Comparison of ENCODE assay signal across 10 mouse cellular contexts in genomic region chr9:102181810-102182490, GRCm38 (mm10).
DNase-seq lines count a peak whose midpoint lies in the region; ATAC-seq and TF ChIP-seq lines count a peak whose summit lies in the region.
"Had no signal": no experiment of that assay in that cellular context is flagged by ENCODE, and none has a peak within 500 bp of the region (broad histone marks: within the 10 kb centered on the region; RNA-seq: fewer than 3 reads in every experiment).

No protein-coding gene starts in this region.

- peak overlapping the region; percentile 49 for H3K27ac ChIP-seq in forebrain, embryonic 13.5 days
- H3K27ac ChIP-seq in hindbrain, postnatal 0 days, result 0 out of 2 replicates have a peak overlapping the region, but pooled peaks have one; percentile 20

- DNase-seq in left cerebral cortex, postnatal 4 days, result peak; percentile 17
- DNase-seq in left cerebral cortex, adult 8-10 months (ENCODE audit: low spot score in 2 of 2), result no peak
- DNase-seq in hindbrain, postnatal 0 days (ENCODE audit: low spot score), result peak; percentile 43
- peak; percentile 36 for DNase-seq in retina, embryonic 14.5 days (ENCODE audit: low spot score)
- DNase-seq in adrenal gland, adult 2 months, result no peak
- no peak for DNase-seq in thymus, postnatal 25 days
- DNase-seq: right cerebral cortex, adult 18-20 months had no signal

- 0 out of 2 replicates have a peak overlapping the region, but pooled peaks have one; percentile 21 for H3K9ac ChIP-seq in forebrain, embryonic 13.5 days
- no peak overlapping the region for H3K9ac ChIP-seq in hindbrain, postnatal 0 days (replicated peaks; ENCODE audit: low read length)

- TF ChIP-seq CTCF in hindbrain, postnatal 0 days (IDR thresholded peaks at IDR 0.05; ENCODE audit: low read depth), result no peak

- H3K27me3 ChIP-seq in forebrain, embryonic 13.5 days, result peaks cover 58% of the 10 kb centered on the region
- no peaks in the 10 kb centered on the region for H3K27me3 ChIP-seq in hindbrain, postnatal 0 days (ENCODE audit: insufficient read depth, low read length)
- H3K27me3 ChIP-seq: megakaryocyte, embryonic 14.5 days had no signal

- WGBS in forebrain, embryonic 13.5 days, result 17% methylated on average over 10 of the region's 10 CpGs
- WGBS in hindbrain, postnatal 0 days, result 47% methylated on average over 10 of the region's 10 CpGs

- peaks cover 51% of the 10 kb centered on the region for H3K4me1 ChIP-seq in forebrain, embryonic 13.5 days
- H3K4me1 ChIP-seq in hindbrain, postnatal 0 days (ENCODE audit: insufficient read depth, low read length), result peaks cover 3% of the 10 kb centered on the region; the same call in 1 of the 2 replicates
- H3K4me1 ChIP-seq: megakaryocyte, embryonic 14.5 days had no signal

- ATAC-seq in forebrain, embryonic 13.5 days, result peak; percentile 83
- ATAC-seq in hindbrain, postnatal 0 days, result peak; percentile 53; the same call in 1 of the 2 replicates
- no peak for ATAC-seq in erythroblast, adult 5-6 weeks (replicated peaks; ENCODE audit: low FRiP score, poor library complexity, severe bottlenecking)

- no peaks in the 10 kb centered on the region for H3K36me3 ChIP-seq in forebrain, embryonic 13.5 days (ENCODE audit: poor library complexity, severe bottlenecking)
- H3K36me3 ChIP-seq in hindbrain, postnatal 0 days (ENCODE audit: insufficient read depth, low read length), result no peaks in the 10 kb centered on the region

- H3K4me3 ChIP-seq in forebrain, embryonic 13.5 days, result no peak overlapping the region
- H3K4me3 ChIP-seq in hindbrain, postnatal 0 days (ENCODE audit: low read length), result no peak overlapping the region
- H3K4me3 ChIP-seq: megakaryocyte, embryonic 14.5 days had no signal

- intact Hi-C loops in left cerebral cortex, postnatal 4 days (cut with DNase I), result no loop called here

- H3K9me3 ChIP-seq in forebrain, embryonic 13.5 days (replicated peaks), result no peaks in the 10 kb centered on the region
- no peaks in the 10 kb centered on the region for H3K9me3 ChIP-seq in hindbrain, postnatal 0 days (ENCODE audit: low read length)

- peak overlapping the region; percentile 13 for H3K4me2 ChIP-seq in forebrain, embryonic 13.5 days
- H3K4me2 ChIP-seq in hindbrain, postnatal 0 days (ENCODE audit: low read depth, low read length), result no peak overlapping the region

Comparison
In these comparisons a context has a peak if more than half of its experiments do, and no peak if none do; other contexts are left out.
1. DNase-seq: peak in left cerebral cortex, postnatal 4 days (single experiment), hindbrain, postnatal 0 days (single experiment) and retina, embryonic 14.5 days (single experiment); none in left cerebral cortex, adult 8-10 months (0 of 2), adrenal gland, adult 2 months (single experiment) and thymus, postnatal 25 days (single experiment).